Mouse (Mus musculus) T-helper 17 cell (primary cell): ENCODE data around the gene Bcap31.

Experiments used
- in situ Hi-C, 2 experiments: fragments of 300-600 bp; cut with MboI, MseI; formaldehyde crosslinking; loops; 1 replicate in 1 of 2; 2 replicates in 1 of 2; pipeline ENCODE4 v1.15.1; 2025; ENCODE audit warnings: high pct_unique_total_duplicates in 2 of 2

Bcap31 gene

GRCm38 (mm10) chrX:73684156-73684555 lies 31.8 kb downstream of the Bcap31 start:
- in situ Hi-C loops = no loop called here

GRCm38 (mm10) chrX:73676668-73677067 lies 39.3 kb downstream of the Bcap31 start:
- in situ Hi-C loops = no loop called here

- in situ Hi-C loops = no loop called here
These were observed 40.7 kb downstream of the Bcap31 start for GRCm38 (mm10) chrX:73675231-73675630.

GRCm38 (mm10) chrX:73673968-73674661 lies 41.9 kb downstream of the Bcap31 start:
- in situ Hi-C loops = loop anchor here in 1 of 2 experiments (25.0 kb wide), 1 partner anchor 662 kb away; no protein-coding TSS in a partner anchor

- in situ Hi-C loops = loop anchor here in 1 of 2 experiments (25.0 kb wide), 1 partner anchor 661 kb away; no protein-coding TSS in a partner anchor
These were observed 42.4 kb downstream of the Bcap31 start for GRCm38 (mm10) chrX:73673619-73673967.

GRCm38 (mm10) chrX:73672879-73673618 lies 42.9 kb downstream of the Bcap31 start, which contains the start of gene Slc6a8:
Gene Slc6a8 (plus strand): TSS chrX:73673150.
- in situ Hi-C loops = loop anchor here in 1 of 2 experiments (25.0 kb wide), 1 partner anchor 661 kb away; no protein-coding TSS in a partner anchor

- in situ Hi-C loops = loop anchor here in 1 of 2 experiments (25.0 kb wide), 1 partner anchor 660 kb away; no protein-coding TSS in a partner anchor
These were observed 43.9 kb downstream of the Bcap31 start for GRCm38 (mm10) chrX:73672031-73672431.

- in situ Hi-C loops = loop anchor here in 1 of 2 experiments (25.0 kb wide), 1 partner anchor 651 kb away; no protein-coding TSS in a partner anchor
These were observed 52.8 kb downstream of the Bcap31 start for GRCm38 (mm10) chrX:73663143-73663542.

- in situ Hi-C loops = loop anchor here in 1 of 2 experiments (25.0 kb wide), 1 partner anchor 648 kb away; no protein-coding TSS in a partner anchor
These were observed 55.7 kb downstream of the Bcap31 start for GRCm38 (mm10) chrX:73660284-73660665.

GRCm38 (mm10) chrX:73659575-73660283 lies 56.2 kb downstream of the Bcap31 start, which contains the start of gene Pnck:
Gene Pnck (minus strand): TSS chrX:73660117.
- in situ Hi-C loops = loop anchor here (5.0 to 25.0 kb wide), 3 partner anchors 67 to 647 kb away; no protein-coding TSS in a partner anchor

- in situ Hi-C loops = loop anchor here (5.0 to 25.0 kb wide), 3 partner anchors 67 to 647 kb away; no protein-coding TSS in a partner anchor
These were observed 56.9 kb downstream of the Bcap31 start for GRCm38 (mm10) chrX:73658936-73659574.

GRCm38 (mm10) chrX:73658391-73658790 lies 57.6 kb downstream of the Bcap31 start:
- in situ Hi-C loops = loop anchor here (5.0 to 25.0 kb wide), 3 partner anchors 66 to 646 kb away; no protein-coding TSS in a partner anchor

- in situ Hi-C loops = loop anchor here (5.0 to 25.0 kb wide), 3 partner anchors 63 to 643 kb away; no protein-coding TSS in a partner anchor
These were observed 60.4 kb downstream of the Bcap31 start for GRCm38 (mm10) chrX:73655529-73655928.

GRCm38 (mm10) chrX:73654177-73654576 lies 61.8 kb downstream of the Bcap31 start:
- in situ Hi-C loops = loop anchor here (5.0 to 25.0 kb wide), 4 partner anchors 67 to 642 kb away; no protein-coding TSS in a partner anchor

GRCm38 (mm10) chrX:73653392-73653791 lies 62.6 kb downstream of the Bcap31 start:
- in situ Hi-C loops = loop anchor here (5.0 to 25.0 kb wide), 4 partner anchors 66 to 641 kb away; no protein-coding TSS in a partner anchor

GRCm38 (mm10) chrX:73650869-73651268 lies 65.1 kb downstream of the Bcap31 start:
- in situ Hi-C loops = loop anchor here (5.0 to 25.0 kb wide), 4 partner anchors 64 to 639 kb away; no protein-coding TSS in a partner anchor

GRCm38 (mm10) chrX:73645121-73645520 lies 70.9 kb downstream of the Bcap31 start:
- in situ Hi-C loops = no loop called here

GRCm38 (mm10) chrX:73639901-73640469 lies 76.0 kb downstream of the Bcap31 start:
- in situ Hi-C loops = no loop called here

- in situ Hi-C loops = no loop called here
These were observed 76.7 kb downstream of the Bcap31 start, which contains the start of gene Dusp9 for GRCm38 (mm10) chrX:73639255-73639675. Gene Dusp9 (plus strand): TSS chrX:73639419.

- in situ Hi-C loops = no loop called here
These were observed 78.6 kb downstream of the Bcap31 start for GRCm38 (mm10) chrX:73637415-73637814.
